Mouse (Mus musculus) thymus, adult 2 months (tissue): Measurements from ENCODE around the gene Kng1.

Source experiments
- CTCF ChIP-seq: fragments of 200-500 bp; IDR thresholded peaks from 2 replicates; pipeline ENCODE4 v1.5.1; 2012; ENCODE audit warnings: mild to moderate bottlenecking, control low read depth, low read length, moderate library complexity, borderline replicate concordance; ENCODE audit not compliant: control insufficient read depth, poor library complexity, insufficient read depth; ENCODE audit errors: extremely low read depth
- POLR2A ChIP-seq: fragments of 200-500 bp; IDR thresholded peaks from 2 replicates; pipeline ENCODE4 v1.6.1; 2012; ENCODE audit warnings: mild to moderate bottlenecking, low read length, control low read depth, moderate library complexity; ENCODE audit not compliant: control insufficient read depth, poor library complexity, insufficient read depth; ENCODE audit errors: extremely low read depth

- TF ChIP-seq POLR2A, result no peak
- no peak for TF ChIP-seq CTCF
Observed at GRCm38 (mm10) chr16:23106121-23106520, 48.5 kb downstream of the Kng1 start.
